Mouse (Mus musculus) erythroblast, embryonic 14.5 days (primary cell): ENCODE results near the gene G6pc3.

Experiments
- GATA1 ChIP-seq: IDR thresholded peaks from 2 replicates; pipeline ENCODE4 v1.6.1; 2012; ENCODE audit warnings: low read length, inconsistent platforms, mixed read lengths
- TAL1 ChIP-seq: IDR thresholded peaks from 3 replicates; pipeline ENCODE4 v1.6.1; 2012; ENCODE audit warnings: low read length, inconsistent platforms, mixed read lengths

GRCm38 (mm10) chr11:102159781-102160180 is 29.6 kb upstream of the G6pc3 start:
- no peak for TF ChIP-seq GATA1
- TF ChIP-seq TAL1: no peak
